Mouse (Mus musculus): ENCODE measurements around the gene Mpzl3.

DNA sequence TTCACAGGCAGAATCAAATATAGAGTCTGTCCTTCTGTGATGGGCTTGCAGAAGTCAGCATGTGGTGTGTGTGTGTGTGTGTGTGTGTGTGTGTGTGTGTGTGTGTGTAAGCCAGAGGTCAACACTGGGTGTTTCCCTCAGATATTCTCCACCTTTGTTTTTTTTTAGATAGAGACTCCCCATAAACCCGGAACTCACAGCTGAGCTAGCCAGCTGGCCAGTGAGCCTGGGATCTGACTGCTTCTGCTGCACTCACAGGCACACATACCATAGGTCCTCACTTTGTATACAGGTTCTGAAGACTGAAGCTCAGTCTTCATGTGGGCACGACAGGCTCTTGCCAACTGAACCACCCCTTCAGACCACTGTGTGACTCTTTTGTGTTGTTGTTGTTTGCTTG is 22.7 kb upstream of the Mpzl3 start:
- TF ChIP-seq CTCF (IDR thresholded peaks at IDR 0.05) (no peak), POLR2A (IDR thresholded peaks at IDR 0.05; ENCODE audit: insufficient read depth, low read depth, low read length) (no peak)
